Mouse (Mus musculus): ENCODE measurements around the gene Lrp4.

DNA sequence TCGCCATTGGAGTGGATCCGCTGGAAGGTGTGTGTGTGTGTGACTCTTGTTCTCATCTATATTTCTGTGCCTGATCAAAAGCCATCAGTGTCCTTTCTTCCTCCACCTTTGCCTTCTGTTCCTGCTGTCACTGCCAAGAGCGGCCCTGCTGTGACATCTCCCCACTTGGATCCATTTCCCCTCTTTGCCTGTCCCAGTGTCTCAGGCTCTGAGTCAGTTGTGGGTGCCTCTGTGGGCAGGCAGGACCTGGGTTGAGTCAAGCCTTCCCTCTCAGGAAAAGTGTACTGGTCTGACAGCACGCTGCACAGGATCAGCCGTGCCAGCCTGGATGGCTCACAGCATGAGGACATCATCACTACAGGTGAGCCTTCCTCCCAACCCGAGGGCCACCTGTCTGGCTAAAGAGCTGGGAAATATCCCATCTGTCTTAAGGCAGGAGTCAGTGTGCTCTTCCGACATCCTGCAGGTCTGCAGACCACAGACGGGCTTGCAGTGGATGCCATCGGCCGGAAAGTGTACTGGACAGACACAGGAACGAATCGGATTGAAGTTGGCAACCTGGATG, 34.8 kb downstream of the Lrp4 start:
- TF ChIP-seq CTCF (IDR thresholded peaks at IDR 0.05; ENCODE audit: control insufficient read depth, insufficient read depth, insufficient replicate concordance, low read depth, low read length): no peak
- no peak for TF ChIP-seq POLR2A (IDR thresholded peaks at IDR 0.05; ENCODE audit: control insufficient read depth, low read depth, low read length)
